Comparison of ENCODE assay signal across 10 mouse cellular contexts in genomic region chr6:103296015-103296414, GRCm38 (mm10).
DNase-seq lines count a peak whose midpoint lies in the region.
"Had no signal": no experiment of that assay in that cellular context is flagged by ENCODE, and none has a peak within 500 bp of the region (broad histone marks: within the 10 kb centered on the region; RNA-seq: fewer than 3 reads in every experiment).

No protein-coding gene starts in this region.

- H3K27me3 ChIP-seq in splenic B cell, adult 2 months (ENCODE audit: control insufficient read depth, insufficient read depth, low read length, poor library complexity, severe bottlenecking) = no peaks in the 10 kb centered on the region

- no peaks in the 10 kb centered on the region for H3K36me3 ChIP-seq in splenic B cell, adult 2 months (ENCODE audit: control insufficient read depth, insufficient read depth, low read length, poor library complexity, severe bottlenecking)
- H3K36me3 ChIP-seq: G1E had no signal

- DNase-seq in embryo, embryonic 10 days (ENCODE audit: low spot score) = peak; percentile 41
- DNase-seq in embryo, embryonic 9.5 days (ENCODE audit: extremely low spot score) = no peak
- DNase-seq in lung, postnatal 10 days = peak; percentile 3
- DNase-seq in lung, adult 18-20 months = no peak
- DNase-seq in c-Kit-negative CD71-positive TER-119-positive erythroid progenitor cells, embryonic 14.5 days (ENCODE audit: low read depth, low spot score) = peak; percentile 11
- peak; percentile 56 for DNase-seq in splenic B cell, adult 2 months (ENCODE audit: low read depth, low spot score)
- DNase-seq in urinary bladder, postnatal 25 days (ENCODE audit: low spot score) = no peak
- no peak for DNase-seq in left cerebral cortex, adult 8-10 months (ENCODE audit: low spot score in 2 of 2)
- DNase-seq: gastrocnemius, postnatal 14 days had no signal

Comparison
In these comparisons a context has a peak if more than half of its experiments do, and no peak if none do; other contexts are left out.
1. DNase-seq: peak in embryo, embryonic 10 days (single experiment), lung, postnatal 10 days (single experiment), c-Kit-negative CD71-positive TER-119-positive erythroid progenitor cells, embryonic 14.5 days (single experiment) and splenic B cell, adult 2 months (single experiment); none in embryo, embryonic 9.5 days (single experiment), lung, adult 18-20 months (0 of 2), urinary bladder, postnatal 25 days (single experiment) and left cerebral cortex, adult 8-10 months (0 of 2).